Mouse (Mus musculus) gastrocnemius, postnatal 36 days (tissue): ENCODE measurements around the gene Ddi1. TPM values are rescaled to one million over a fixed set of nuclear protein-coding genes. Genes with fewer than 3 reads are reported as not detected.
"Not testable (repeated sequence)": the region's sequence is repeated elsewhere in the genome, so short reads cannot be mapped to it uniquely, and the experiment has no call there.

Experiments
- DNase-seq, 2 experiments: peaks; one replicate each; pipeline ENCODE4 v3.0.0; 2022
- intact Hi-C: fragments of 180-260 bp; cut with DNase I; formaldehyde crosslinking; loops from one replicate; pipeline ENCODE4 v1.15.1; 2025
- long read RNA-seq, 2 experiments: library from polyadenylated mRNA; stranded (forward); transcript quantifications; one replicate each; pipeline ENCODE4 v2.0.0; 2021
- total RNA-seq, 2 experiments: library from RNA; stranded (reverse); gene quantifications; 2 replicates each; pipeline ENCODE4 v1.2.3; 2021

The Ddi1 gene
- total RNA-seq = not detected
- long read RNA-seq, experiment 1 = 0 reads
- long read RNA-seq, experiment 2 = 0 reads

DNA sequence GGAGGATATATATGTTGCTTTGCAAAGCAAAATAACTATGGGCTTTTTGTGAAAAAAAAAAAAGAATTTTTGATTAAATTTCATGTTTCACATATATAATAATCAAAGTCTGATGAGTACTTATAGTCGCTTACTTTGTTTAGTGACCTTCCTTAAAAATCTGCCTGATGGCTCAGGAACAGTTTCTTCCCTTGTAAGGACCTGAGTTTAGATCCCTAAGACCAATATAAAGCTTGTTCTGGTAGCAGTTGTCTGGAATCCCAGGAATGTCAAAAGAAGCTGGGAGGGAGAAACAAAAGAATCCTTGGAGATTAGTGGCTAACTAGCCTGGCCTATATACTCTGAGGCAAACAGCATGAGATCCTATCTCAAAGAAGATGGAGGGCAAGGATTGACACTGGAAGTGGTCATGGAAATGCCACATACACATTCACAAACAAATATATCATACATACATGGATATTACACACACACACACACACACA lies at the start of gene Ddi1:
Ddi1 (minus strand) TSS at position 51 of the 485 bp plus-strand sequence.
- no peak for DNase-seq
- intact Hi-C loops = no loop called here

DNA sequence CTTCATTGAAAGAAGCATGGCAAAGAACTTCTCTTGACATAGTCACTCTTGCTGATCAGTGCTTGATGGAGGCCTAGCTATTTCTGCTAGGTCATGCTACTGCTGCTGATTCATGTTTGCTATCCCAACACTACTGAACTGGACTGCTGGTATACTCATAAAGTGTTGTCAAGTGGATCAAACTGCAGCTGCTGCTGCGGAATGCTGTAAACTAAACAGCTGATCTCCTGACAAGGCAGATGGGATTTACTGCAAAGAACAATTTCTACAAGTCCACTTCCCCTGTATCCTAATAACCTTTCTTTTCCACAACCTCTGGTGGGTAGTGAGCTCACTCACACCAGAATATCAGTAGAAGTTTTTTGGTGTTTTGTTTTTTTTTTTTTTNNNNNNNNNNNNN lies 47.5 kb upstream of the Ddi1 start:
- no peak for DNase-seq
- intact Hi-C loops = no loop called here

DNA sequence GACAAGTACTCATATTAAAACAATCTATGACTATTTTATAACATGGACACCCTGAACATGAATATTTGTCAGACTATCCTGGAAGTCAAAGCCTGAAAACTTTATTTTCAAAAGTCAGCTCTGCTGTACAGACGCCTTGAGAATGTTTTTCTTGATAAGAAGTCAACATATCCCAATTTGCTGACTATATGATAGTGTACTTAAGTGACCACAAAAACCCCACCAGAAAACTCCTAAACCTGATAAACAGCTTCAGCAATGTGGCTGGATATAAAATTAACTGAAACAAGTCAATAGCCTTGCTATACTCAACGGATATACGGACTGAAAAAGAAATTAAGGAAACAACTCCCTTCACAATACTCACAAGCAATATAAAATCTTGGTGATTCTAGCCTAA lies 36.2 kb upstream of the Ddi1 start:
- DNase-seq = no peak
- intact Hi-C loops = no loop called here

DNA sequence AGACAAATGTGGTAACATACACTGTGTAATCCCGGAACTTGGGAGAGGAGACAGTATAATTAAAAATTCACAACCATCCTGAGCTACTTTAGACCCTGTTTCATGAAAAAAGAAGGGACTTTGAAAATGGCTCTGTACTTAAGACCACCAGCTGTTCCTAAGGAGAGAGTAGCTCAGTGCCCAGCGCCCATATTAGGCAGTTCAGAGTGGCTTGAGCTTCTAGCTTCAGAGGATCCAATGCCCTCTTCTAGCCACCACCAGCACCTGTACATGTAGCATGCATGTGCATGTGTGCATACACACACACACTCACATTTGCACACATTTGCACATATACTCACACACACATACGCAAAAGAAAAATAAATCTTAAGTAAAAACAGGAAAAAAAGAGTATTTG lies 34.9 kb upstream of the Ddi1 start:
- DNase-seq = no peak
- intact Hi-C loops = no loop called here

DNA sequence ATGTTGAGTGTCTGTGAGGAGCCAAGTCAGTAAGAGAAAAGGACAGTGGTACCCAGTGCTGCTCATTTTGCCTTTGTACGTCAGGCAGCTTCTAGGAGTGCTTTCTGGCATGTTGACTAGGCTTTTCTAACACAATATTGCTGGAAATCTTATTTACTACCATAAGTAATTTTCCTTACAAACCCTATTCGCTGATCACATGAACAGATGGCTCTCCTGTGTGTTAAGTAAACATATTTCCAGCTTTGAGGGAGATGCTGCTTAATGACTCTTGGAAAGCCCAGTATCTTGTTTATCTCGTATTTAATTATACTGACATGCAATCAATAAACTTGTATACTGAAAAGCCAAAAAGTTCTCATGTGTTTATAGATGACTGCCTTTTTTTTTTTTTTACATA lies 32.4 kb upstream of the Ddi1 start:
- intact Hi-C loops = no loop called here
- no peak for DNase-seq

DNA sequence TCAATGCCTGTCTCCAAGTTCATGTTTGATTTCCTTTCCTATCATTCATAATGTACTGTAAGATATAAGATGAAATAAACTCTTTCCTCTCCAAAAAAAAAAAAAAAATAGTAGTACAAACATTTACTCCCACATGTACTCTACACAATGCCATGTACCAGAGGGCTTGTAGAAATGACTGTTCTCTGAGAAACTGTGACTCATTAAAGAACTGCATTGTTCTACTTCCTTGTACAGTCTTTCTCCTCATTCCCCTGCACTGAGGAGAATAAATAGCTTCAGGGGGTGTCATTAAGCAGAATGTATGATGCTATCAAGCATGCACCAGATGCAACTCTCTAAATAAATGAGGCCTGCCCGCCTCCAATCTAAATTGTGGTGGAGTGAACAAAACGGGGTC lies 28.9 kb upstream of the Ddi1 start:
- no peak for DNase-seq
- intact Hi-C loops = no loop called here

DNA sequence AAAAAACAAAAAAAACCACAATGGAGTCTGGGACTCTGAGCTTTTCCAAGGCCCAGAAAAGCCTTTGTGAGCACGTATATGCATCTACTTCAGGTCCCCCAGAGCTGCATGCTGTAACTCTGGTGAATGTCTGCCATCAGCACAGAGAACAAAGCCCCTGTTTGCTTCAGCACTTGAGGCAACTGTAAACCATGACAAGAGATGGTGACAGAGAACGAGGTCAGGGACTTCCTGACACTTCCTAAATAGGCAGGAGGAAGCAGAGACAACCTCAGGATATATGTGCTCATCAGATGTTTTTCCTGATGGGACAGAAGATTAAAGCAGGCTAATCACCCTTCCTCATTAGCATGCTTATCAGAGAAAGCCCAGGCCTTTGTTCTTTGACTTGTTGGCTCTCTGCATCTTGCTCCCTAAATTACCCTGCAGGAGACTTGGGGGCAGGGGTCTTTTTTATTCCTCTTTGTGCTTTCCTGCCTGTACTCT lies 19.6 kb upstream of the Ddi1 start:
- DNase-seq = no peak
- intact Hi-C loops = no loop called here

DNA sequence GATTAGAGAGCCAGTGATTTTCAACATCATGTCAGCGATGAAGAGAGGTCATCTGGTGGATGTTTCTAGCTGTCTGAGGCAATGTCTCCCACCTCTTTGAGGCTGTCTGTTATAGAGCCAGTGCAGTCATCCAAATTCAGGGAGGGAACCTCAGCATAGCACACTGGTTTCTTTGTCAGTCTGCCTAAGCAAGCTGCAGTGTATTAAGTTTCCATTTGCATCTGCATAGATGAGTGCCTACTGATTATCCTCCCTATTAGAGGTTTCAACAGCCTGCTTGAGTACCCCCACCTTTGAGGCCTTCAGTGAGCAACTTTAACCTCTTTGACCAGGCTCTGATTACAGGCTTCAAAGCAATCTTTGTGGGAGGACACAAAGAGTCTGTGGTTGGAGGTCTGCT lies 17.1 kb upstream of the Ddi1 start:
- intact Hi-C loops = no loop called here

DNA sequence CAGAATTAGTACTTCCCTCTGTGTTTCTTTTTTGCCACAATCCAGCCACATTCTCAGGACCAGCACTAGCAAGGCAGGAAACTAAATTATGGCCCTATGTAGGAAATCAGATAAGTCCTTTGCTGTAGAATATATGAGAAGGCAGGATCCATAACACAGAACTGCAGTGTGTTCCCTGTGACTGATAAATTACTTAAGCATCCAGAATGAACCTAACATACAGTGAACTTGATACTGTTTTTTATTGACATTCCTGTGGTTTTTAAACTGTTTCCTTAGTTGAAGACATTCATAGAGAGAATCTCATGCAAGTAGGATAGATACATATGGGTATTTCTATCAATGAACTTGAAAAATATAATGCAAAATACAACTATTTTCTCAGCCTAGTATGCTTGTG lies 7.9 kb upstream of the Ddi1 start:
- intact Hi-C loops = no loop called here
- no peak for DNase-seq

More for the DNA sequence above, 17.1 kb upstream of the Ddi1 start:
- no peak for DNase-seq

DNA sequence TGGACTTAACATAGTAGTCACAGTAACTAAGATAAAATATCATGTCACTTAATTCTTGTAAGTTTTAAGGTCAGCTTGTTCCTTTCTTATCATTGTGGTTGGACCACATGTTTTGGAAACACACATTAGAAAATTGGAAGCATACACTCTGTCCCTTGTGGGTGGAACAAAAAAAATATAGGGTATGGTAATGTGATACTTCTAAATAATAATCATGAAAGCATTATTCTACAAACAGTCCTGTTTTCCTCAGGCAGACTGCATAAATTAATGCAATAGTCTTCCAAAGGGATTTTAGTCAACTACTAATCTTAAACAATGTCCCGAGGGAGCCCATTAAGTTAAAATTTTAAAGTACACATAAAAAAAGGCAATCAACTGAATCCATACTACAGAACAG lies 6.7 kb upstream of the Ddi1 start:
- DNase-seq = no peak
- intact Hi-C loops = no loop called here

DNA sequence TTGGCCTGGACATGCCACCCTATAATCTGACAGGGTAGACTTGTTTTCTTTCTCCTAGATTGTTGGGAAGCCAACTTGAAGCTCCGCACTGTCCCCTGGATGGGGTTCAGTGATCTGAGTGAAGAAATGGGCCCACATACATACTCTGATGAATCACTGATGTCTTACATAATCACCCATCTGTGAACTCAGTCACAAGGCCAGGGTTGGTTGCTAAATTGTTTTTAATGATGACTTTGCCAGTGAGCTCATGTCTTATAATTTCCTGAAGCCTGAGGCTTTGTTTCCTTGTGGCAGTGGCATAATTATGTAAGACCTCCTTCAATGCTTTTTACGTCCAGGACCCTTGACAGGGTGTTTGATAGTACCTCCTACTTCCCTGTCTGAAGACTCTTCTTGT lies 4.8 kb downstream of the Ddi1 start:
- intact Hi-C loops = no loop called here
- DNase-seq = no peak

DNA sequence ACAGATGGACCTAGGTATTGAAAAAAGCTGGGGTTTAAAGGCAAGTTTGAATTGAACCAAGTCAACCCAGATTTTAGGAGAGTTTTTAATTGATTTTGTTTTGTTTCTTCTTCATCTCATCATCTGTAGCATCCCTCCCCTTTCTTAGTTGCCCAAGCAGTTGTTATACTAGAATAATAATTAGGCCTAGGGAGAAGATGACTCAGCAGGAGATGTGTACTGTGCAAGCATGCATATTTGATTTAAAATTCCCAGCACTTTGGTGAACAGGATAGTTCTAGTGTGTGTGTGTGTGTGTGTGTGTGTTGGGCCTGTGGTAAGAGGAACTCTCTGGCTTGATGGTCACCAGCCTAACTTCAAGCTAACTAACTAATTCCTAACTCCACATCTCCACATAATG lies 12.6 kb downstream of the Ddi1 start:
- intact Hi-C loops = no loop called here
- DNase-seq = no peak

DNA sequence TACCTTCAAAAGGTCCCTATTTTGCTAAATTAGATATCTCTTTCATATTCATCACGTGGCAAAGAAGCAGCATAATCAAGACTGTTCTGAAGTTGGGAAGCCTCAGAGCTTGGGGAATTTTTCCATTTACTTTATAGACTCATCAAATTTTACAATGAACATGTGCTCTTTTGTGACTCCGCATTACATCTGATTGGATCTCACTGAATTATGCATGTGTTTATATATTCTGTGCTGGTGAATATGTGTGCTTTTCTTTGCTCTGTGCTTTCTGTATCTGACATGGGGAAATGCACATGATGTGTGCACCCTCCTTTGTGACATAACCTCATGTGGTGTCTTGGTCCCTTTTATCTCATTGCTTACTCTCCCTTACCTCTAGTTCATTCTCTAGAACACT lies 17.7 kb downstream of the Ddi1 start:
- no peak for DNase-seq
- intact Hi-C loops = no loop called here

DNA sequence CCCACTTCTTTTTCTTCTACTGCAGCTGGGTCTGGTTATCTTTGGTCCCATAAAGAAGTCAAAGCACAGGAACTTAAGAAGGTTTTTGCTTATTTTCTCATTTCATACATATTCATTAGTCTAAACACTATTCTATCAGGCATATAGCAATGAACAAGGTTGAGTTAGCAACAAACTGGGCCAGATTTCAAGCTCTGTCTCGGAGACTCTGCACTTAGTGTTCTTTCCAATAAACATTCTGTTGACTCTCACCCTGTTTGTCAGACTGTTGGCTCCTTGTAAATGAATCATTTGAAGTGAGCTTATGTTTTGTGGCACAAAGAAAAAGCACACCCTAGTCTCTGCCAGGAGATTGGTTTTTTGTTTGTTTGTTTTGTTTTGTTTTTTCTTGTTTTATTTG lies 19.3 kb downstream of the Ddi1 start:
- DNase-seq = no peak
- intact Hi-C loops = no loop called here

DNA sequence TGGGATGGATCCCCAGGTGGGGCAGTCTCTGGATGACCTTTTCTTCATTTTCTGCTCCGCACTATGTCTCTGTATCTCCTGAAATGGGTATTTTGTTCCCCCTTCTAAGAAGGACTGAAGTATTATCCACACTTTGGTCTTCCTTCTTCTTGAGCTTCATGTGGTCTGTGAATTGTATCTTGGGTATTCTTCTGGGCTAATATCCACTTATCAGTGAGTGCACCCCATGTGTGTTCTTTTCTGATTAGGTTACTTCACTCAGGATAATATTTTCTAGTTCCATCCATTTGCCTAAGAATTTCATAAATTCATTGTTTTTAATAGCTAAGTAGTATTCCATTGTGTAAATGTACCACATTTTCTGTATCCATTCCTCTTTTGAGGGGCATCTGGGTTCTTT lies 33.7 kb downstream of the Ddi1 start:
- intact Hi-C loops, DNase-seq: not testable (repeated sequence)

DNA sequence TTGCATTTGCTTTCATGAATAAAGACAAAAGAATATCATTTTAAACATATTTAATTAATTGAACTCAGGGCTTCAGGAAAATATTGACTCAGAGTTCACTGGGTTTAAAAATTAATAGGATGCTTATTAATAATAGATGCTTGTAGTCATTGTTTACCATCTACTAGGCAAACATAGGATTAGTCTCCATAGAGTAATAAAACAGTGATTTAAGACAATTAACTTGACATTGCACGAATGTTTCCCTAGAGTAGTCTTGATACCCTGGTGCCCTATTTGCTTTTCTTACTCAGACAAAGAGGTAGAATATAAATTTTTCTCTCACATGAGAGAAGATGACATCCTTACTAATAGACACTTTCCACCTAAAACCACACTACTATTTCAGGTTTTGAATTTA lies 52.1 kb downstream of the Ddi1 start:
- intact Hi-C loops = no loop called here
- no peak for DNase-seq

DNA sequence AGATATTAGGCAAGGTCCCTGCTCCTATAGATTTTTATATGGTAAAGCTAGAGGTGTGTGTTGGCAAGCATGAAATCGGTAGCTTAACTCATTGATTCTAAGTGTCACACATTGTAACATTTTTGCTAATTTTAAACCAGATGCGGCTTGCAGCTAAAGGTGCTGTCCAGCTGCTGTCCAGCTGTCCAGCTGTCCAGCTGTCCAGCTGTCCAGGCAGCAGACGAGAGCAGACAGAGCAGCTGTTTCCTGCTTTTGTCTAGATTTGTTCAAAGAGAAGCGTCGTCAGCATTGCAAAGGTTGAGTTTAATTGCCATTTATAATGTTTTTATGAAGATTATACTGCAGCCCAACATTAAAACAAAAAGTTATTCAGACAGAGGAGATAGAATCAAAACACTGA lies 56.8 kb downstream of the Ddi1 start:
- intact Hi-C loops = no loop called here
- no peak for DNase-seq

Other genes starting within 250 kb of the Ddi1 start
- gene Pdgfd, start 101.3 kb downstream of the Ddi1 start, total RNA-seq = 1 to 10 TPM; 3.6 to 4.5 TPM